Mouse (Mus musculus): Measurements from ENCODE around the gene Gm13089. TPM values are rescaled to one million over a fixed set of nuclear protein-coding genes. Genes with fewer than 3 reads are reported as not detected.

Gene Gm13089
- not detected for polyA plus RNA-seq (2014; fragmentation: Illumina TruSeq; extraction: RNeasy Lipid Tissue Mini Kit (QIAGEN cat#74804); ENCODE audit: low read depth, low replicate concordance)

GRCm38 (mm10) chr4:143702611-143703010, at the start of gene Gm13089:
Gm13089 (minus strand) TSS chr4:143702711.

GRCm38 (mm10) chr4:143719155-143719554, 16.6 kb upstream of the Gm13089 start, which contains the start of gene Gm13078:
Gm13078 (plus strand) TSS chr4:143719455.

DNA sequence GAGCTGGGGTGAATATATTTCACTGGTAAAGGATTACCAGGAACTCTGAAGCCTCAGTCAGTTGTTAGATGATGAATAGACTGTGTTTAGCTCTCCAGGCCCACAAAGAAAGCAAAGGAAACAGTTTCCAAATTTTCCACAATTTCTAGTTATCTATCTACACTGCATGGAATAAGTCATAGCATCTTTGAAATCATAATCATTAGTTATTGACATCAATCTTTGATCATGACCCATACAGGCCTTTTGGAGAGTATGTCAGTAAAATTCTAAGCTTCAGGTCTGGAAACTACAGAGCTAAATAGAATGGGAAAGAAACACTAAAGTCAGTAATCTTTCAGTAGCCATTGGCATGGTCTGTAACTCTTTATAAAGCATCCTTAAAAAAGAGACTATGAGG, 45.4 kb downstream of the Gm13089 start, which contains the start of gene Gm13088:
TSS of gene Gm13088 (minus strand) at position 101 of the 400 bp plus-strand sequence.

Other genes with a start within 250 kb of the Gm13089 start
- not detected for gene Gm13043, start 191.4 kb downstream of the Gm13089 start, polyA plus RNA-seq (2014; fragmentation: Illumina TruSeq; extraction: RNeasy Lipid Tissue Mini Kit (QIAGEN cat#74804); ENCODE audit: low read depth, low replicate concordance)
- gene Gm13040, start 166.8 kb downstream of the Gm13089 start, polyA plus RNA-seq (2014; fragmentation: Illumina TruSeq; extraction: RNeasy Lipid Tissue Mini Kit (QIAGEN cat#74804); ENCODE audit: low read depth, low replicate concordance), result not detected
- not detected for gene BC080695, start 151.0 kb downstream of the Gm13089 start, polyA plus RNA-seq (2014; fragmentation: Illumina TruSeq; extraction: RNeasy Lipid Tissue Mini Kit (QIAGEN cat#74804); ENCODE audit: low read depth, low replicate concordance)
- not detected for gene Gm13057, start 151.0 kb downstream of the Gm13089 start, polyA plus RNA-seq (2014; fragmentation: Illumina TruSeq; extraction: RNeasy Lipid Tissue Mini Kit (QIAGEN cat#74804); ENCODE audit: low read depth, low replicate concordance)
- gene Gm13083, start 87.7 kb downstream of the Gm13089 start, polyA plus RNA-seq (2014; fragmentation: Illumina TruSeq; extraction: RNeasy Lipid Tissue Mini Kit (QIAGEN cat#74804); ENCODE audit: low read depth, low replicate concordance), result not detected
- not detected for gene Gm13088, start 45.5 kb downstream of the Gm13089 start, polyA plus RNA-seq (2014; fragmentation: Illumina TruSeq; extraction: RNeasy Lipid Tissue Mini Kit (QIAGEN cat#74804); ENCODE audit: low read depth, low replicate concordance)
- gene Gm13078, start 16.7 kb upstream of the Gm13089 start, polyA plus RNA-seq (2014; fragmentation: Illumina TruSeq; extraction: RNeasy Lipid Tissue Mini Kit (QIAGEN cat#74804); ENCODE audit: low read depth, low replicate concordance), result not detected
- not detected for gene Gm13023, start 86.6 kb upstream of the Gm13089 start, polyA plus RNA-seq (2014; fragmentation: Illumina TruSeq; extraction: RNeasy Lipid Tissue Mini Kit (QIAGEN cat#74804); ENCODE audit: low read depth, low replicate concordance)
- gene Gm13084, start 113.4 kb upstream of the Gm13089 start, polyA plus RNA-seq (2014; fragmentation: Illumina TruSeq; extraction: RNeasy Lipid Tissue Mini Kit (QIAGEN cat#74804); ENCODE audit: low read depth, low replicate concordance), result not detected
- gene Gm13103, start 143.8 kb upstream of the Gm13089 start, polyA plus RNA-seq (2014; fragmentation: Illumina TruSeq; extraction: RNeasy Lipid Tissue Mini Kit (QIAGEN cat#74804); ENCODE audit: low read depth, low replicate concordance), result not detected
- not detected for gene Pramef6, start 197.7 kb upstream of the Gm13089 start, polyA plus RNA-seq (2014; fragmentation: Illumina TruSeq; extraction: RNeasy Lipid Tissue Mini Kit (QIAGEN cat#74804); ENCODE audit: low read depth, low replicate concordance)
- gene Pramef25, start 248.3 kb upstream of the Gm13089 start, polyA plus RNA-seq (2014; fragmentation: Illumina TruSeq; extraction: RNeasy Lipid Tissue Mini Kit (QIAGEN cat#74804); ENCODE audit: low read depth, low replicate concordance), result not detected

Data from adipose tissue, adult 10 weeks (tissue).